Mouse (Mus musculus): ENCODE data around the gene Mtmr14.

GRCm38 (mm10) chr6:113287236-113287635 is 49.6 kb downstream of the Mtmr14 start:
- TF ChIP-seq CTCF (conservative IDR thresholded peaks at IDR 0.05 in 1 of 2, IDR thresholded peaks at IDR 0.05 in 1 of 2; ENCODE audit: low read depth in 2 of 2, low read length in 2 of 2) (no peak), USF1 (IDR thresholded peaks at IDR 0.05; ENCODE audit: low read depth, low read length) (no peak), SMC3 (IDR thresholded peaks at IDR 0.05; ENCODE audit: low read depth, low read length) (no peak), E2F4 (IDR thresholded peaks at IDR 0.05; ENCODE audit: insufficient replicate concordance, low read depth, low read length) (no peak), CHD2 (IDR thresholded peaks at IDR 0.05; ENCODE audit: low read length) (no peak), MAFK (IDR thresholded peaks at IDR 0.05; ENCODE audit: insufficient replicate concordance, low read length) (no peak), IRF4 (IDR thresholded peaks at IDR 0.05; ENCODE audit: low read depth, low read length) (no peak), POLR2A (IDR thresholded peaks at IDR 0.05; ENCODE audit: low read depth, low read length) (no peak), ELF1 (IDR thresholded peaks at IDR 0.05; ENCODE audit: low read depth, low read length) (no peak), MEF2A (IDR thresholded peaks at IDR 0.05; ENCODE audit: borderline replicate concordance, low read depth, low read length) (no peak), POLR2AphosphoS2 (IDR thresholded peaks at IDR 0.05; ENCODE audit: low read depth, low read length) (no peak)
